Mouse (Mus musculus) lung, adult 2 months (tissue): ENCODE measurements around the gene Zdhhc7.

Experiments used
- CTCF ChIP-seq: fragments of 200-500 bp; IDR thresholded peaks from 2 replicates; pipeline ENCODE4 v1.5.1; 2011; ENCODE audit warnings: mild to moderate bottlenecking, low read length, control low read depth; ENCODE audit not compliant: insufficient read depth
- POLR2A ChIP-seq: fragments of 200-500 bp; IDR thresholded peaks from 2 replicates; pipeline ENCODE4 v1.6.1; 2011; ENCODE audit warnings: low read depth, mild to moderate bottlenecking, control low read depth, low read length, borderline replicate concordance; ENCODE audit errors: extremely low read depth

DNA sequence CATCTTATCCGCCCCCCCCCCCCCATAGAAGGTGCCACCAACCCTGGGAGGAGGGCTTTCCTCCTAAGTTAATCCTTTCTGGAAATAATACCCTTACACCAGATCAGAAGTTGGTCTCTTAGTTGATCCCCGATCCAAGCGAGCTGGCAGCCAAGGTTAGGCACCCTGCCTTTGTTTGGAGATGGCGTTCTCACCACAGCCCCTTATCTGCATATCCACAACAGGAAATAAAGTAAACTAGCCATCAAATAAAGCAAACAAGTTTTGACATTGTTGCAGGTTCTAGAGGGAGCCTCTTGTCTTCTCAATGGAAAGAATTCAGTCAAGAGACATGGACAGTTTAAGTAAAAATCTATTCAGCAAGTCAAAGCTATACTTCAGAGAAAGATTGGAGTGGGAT is 10.1 kb upstream of the Zdhhc7 start:
- TF ChIP-seq CTCF (no peak), POLR2A (no peak)
